Mouse (Mus musculus) urinary bladder, adult 18-20 months (tissue): ENCODE results near the gene Stk39.

Experiments used
- DNase-seq, 2 experiments: peaks; one replicate each; pipeline ENCODE4 v3.0.0; 2022; ENCODE audit warnings: low spot score in 2 of 2, mixed read lengths in 2 of 2

Gene Stk39

GRCm38 (mm10) chr2:68420223-68420622 is 51.8 kb downstream of the Stk39 start:
- DNase-seq, result no peak

- DNase-seq, result no peak
Observed at GRCm38 (mm10) chr2:68419746-68420145, 52.3 kb downstream of the Stk39 start.

- no peak for DNase-seq
Observed at GRCm38 (mm10) chr2:68419165-68419564, 52.9 kb downstream of the Stk39 start.

- DNase-seq, result no peak
Observed at GRCm38 (mm10) chr2:68417081-68417480, 55.0 kb downstream of the Stk39 start.

GRCm38 (mm10) chr2:68415691-68416090 is 56.4 kb downstream of the Stk39 start:
- DNase-seq, result no peak

GRCm38 (mm10) chr2:68412149-68412548 is 59.9 kb downstream of the Stk39 start:
- no peak for DNase-seq

GRCm38 (mm10) chr2:68411201-68411600 is 60.9 kb downstream of the Stk39 start:
- no peak for DNase-seq

GRCm38 (mm10) chr2:68409640-68410215 is 62.3 kb downstream of the Stk39 start:
- DNase-seq, result no peak

- no peak for DNase-seq
Observed at GRCm38 (mm10) chr2:68408271-68408980, 63.6 kb downstream of the Stk39 start.

- DNase-seq, result no peak
Observed at GRCm38 (mm10) chr2:68407179-68407950, 64.7 kb downstream of the Stk39 start.

GRCm38 (mm10) chr2:68406571-68407074 is 65.4 kb downstream of the Stk39 start:
- no peak for DNase-seq

GRCm38 (mm10) chr2:68405163-68405715 is 66.8 kb downstream of the Stk39 start:
- no peak for DNase-seq

- no peak for DNase-seq
Observed at GRCm38 (mm10) chr2:68404274-68405162, 67.5 kb downstream of the Stk39 start.

- no peak for DNase-seq
Observed at GRCm38 (mm10) chr2:68393611-68394549, 78.2 kb downstream of the Stk39 start.

- no peak for DNase-seq
Observed at GRCm38 (mm10) chr2:68387824-68388582, 84.1 kb downstream of the Stk39 start.

- DNase-seq, result no peak
Observed at GRCm38 (mm10) chr2:68386313-68386863, 85.7 kb downstream of the Stk39 start.

- DNase-seq, result no peak
Observed at GRCm38 (mm10) chr2:68385654-68386312, 86.3 kb downstream of the Stk39 start.

- DNase-seq, result no peak
Observed at GRCm38 (mm10) chr2:68383964-68384363, 88.1 kb downstream of the Stk39 start.
